Mouse (Mus musculus) spleen, embryonic (tissue): ENCODE results near the gene Ifi203.
"Not testable (repeated sequence)": the region's sequence is repeated elsewhere in the genome, so short reads cannot be mapped to it uniquely, and the experiment has no call there.

ENCODE experiments used
- CTCF ChIA-PET: fragments of 350-600 bp; sonication (Branson Sonifier 250); formaldehyde crosslinking; loops from one replicate; lab custom pipeline; 2022; lab: Charles Lee

Gene Ifi203

DNA sequence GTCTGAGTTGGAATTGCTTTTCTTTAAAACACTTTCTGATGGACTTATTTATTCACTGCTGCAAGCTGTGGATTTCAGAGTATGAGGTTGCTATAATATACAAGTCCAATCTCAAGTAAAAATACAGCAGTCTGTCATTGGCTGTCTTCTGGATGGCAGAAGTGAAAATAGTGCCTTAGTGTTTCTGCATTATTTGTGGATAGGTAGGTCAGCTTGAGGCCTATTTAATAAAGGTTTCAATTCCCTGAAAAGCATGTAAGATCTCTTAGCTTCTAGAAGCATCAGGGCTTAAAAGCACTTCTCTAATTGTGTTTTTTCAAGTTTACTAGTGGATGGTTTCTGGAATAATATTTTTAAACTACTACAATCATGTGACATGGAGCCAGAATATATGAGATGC is 52.7 kb downstream of the Ifi203 start:
- CTCF ChIA-PET = not testable (repeated sequence)

DNA sequence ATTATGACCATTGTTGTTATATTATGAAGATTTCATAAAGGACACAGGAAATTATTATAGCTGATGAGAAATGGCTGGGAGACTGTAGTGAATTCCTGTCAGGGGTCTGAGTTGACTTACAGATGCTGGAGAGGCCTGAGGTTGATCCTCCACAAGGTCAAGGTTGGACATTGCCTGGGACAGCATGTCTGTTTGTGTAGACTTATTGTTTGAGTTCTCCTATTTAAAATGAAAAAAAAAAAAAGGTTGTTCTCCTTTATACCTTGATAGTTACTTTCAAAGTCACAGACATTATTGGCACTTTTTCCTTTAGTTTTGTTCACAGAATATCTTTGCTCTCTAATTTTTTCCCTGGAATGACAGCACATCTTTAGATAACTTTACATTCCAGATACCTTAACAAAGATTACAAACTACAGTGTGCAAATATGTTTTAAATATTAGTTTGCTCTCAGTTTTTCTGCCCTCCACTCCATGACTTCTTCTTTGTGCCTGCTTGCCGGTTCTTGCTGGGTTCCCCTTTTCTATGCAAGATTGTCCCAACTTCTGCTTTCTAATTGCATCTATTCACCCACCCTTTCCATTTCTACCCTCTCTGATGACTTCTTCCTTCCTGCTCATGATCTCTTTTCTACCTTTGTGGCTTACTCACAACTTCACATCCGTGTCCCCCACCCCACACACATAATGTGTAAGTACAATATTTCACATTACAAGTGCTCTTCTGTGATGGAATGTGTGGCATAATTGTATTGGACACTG is 55.3 kb downstream of the Ifi203 start:
- CTCF ChIA-PET = not testable (repeated sequence)

DNA sequence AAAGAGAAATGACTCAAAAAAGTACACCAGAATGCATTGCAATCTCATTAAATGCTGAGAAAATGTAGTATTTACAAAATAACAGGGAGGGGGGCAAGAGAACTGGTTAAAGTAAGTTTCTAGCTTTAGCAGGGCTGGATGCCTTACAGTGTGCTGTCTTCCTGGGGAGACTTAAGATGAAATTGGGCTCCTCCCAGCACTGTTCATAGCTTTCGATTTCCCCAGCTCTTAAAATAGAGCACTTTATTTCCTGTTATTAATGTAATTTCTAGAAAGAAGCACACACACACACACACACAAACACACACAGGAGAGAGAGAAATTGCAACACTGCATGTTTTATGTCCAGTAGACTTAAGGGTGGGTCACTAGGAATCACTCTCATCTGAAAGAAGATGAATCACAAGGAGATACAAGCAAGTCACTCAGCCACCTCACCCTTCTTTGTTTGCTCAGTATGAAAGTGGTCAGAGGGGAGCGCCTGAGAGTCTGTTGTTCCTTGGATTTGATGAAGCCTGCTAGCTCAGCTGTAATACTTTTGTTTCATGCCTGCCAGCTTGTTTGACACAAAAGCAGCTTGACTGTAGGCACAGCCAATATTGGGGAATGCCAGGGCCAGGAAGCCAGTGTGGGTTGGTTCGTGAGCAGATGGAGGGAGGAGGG is 62.3 kb downstream of the Ifi203 start:
- CTCF ChIA-PET = interaction anchor here (0.6 kb wide), 1 partner anchor 128 kb away, joined by 3 read pairs; no protein-coding TSS in a partner anchor

DNA sequence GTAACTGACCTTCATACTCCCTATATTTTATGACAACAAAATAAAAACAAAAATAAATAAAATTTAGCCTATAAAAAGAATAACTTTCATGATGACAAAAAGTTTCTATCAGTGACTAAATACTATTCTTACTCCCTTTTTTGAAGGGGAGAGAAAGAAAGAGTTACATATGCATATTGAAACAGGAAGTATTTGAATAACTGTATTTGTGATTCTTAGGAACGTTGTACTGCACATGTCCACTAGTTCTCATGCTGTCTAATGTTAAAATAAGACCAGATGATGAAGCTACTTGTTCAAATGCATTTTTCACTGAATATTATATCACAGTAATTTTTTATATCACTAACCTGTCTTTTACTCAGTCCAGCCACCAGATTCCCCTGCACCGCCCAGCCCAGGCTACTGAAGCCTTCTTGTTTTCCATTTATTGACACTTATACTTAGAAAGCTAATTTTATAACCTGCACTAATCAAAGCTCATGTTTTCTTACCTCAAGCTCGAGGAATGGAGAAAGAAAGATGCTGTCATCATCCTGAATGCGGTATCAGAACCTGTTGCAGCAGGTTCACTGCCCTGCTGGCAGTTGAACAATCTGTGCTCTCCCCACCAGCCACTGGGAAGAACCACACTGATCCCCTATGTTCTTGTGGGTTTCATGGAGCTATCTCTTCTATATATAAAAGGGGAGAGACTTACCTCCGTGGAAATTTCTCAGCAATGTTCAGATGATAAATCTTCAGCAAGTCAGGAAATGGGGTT is 63.1 kb downstream of the Ifi203 start:
- CTCF ChIA-PET = interaction anchor here (0.6 kb wide), 1 partner anchor 127 kb away, joined by 3 read pairs; no protein-coding TSS in a partner anchor

DNA sequence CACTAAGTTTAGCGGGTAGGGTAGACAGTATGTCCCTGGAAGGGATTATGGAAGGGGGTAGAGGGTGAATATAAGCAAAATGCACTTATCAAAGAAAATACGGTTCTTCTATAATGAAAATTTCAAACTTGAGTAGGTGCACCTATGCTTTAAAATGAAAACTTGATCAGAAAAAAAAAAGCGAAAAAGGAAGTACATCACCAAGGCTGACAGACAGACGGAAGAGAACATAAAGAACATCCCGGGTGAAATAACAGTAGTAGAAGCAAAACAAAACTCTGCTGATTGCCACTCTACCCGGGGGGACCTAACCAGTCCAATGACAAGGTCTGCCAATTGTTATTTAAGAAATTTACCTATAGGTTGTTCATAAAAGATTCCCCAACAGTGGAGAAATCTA is 64.2 kb downstream of the Ifi203 start:
- CTCF ChIA-PET = not testable (repeated sequence)

DNA sequence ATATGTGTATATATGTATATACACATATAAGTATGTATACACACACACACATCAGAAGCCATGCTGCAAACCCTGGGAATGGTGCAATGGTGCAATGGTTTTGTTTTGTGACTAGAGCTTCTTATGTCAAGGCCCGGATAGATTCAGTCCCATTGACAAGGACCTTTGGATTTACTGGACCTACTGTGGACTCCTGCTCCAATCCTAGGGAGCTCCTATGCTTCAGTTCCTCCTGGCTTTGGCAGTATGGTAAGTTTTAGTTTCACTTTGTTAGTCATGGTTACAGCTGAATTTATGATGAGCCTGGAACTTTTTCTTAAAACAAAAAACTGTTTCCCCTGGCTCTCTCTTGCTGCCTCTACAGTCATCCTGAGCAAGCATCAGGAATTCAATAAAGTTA is 65.3 kb downstream of the Ifi203 start:
- CTCF ChIA-PET = not testable (repeated sequence)
